Mouse (Mus musculus): ENCODE measurements around the gene Cadm4.

Gene Cadm4

GRCm38 (mm10) chr7:24481474-24482207 is at the start of gene Cadm4:
TSS of gene Cadm4 (plus strand) at chr7:24482023.
- no peak for DNase-seq (ENCODE audit: low read depth)

GRCm38 (mm10) chr7:24435305-24435704 is 46.5 kb upstream of the Cadm4 start:
- no peak for DNase-seq (ENCODE audit: low read depth)

DNA sequence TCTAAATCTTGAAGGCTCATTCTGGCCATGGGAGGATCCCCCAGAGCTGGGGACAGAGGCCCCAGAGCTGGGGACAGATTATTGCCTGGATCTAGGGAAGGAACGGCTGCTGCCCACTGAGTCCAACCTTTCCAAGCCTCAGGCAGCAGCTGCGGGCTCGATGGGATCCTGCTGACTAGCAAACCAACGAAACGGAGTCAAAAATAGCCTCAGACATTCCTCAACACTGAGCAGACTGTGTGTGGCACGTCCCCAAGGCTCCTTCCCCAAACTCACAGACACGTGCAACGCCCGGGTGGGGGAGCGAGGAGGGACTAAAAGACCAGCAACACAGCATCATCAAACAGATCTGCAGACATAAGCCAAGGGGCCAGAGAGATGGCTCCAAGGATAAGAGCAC is 43.8 kb upstream of the Cadm4 start:
- DNase-seq (ENCODE audit: low read depth) = no peak

GRCm38 (mm10) chr7:24439191-24439590 is 42.6 kb upstream of the Cadm4 start:
- no peak for DNase-seq (ENCODE audit: low read depth)

DNA sequence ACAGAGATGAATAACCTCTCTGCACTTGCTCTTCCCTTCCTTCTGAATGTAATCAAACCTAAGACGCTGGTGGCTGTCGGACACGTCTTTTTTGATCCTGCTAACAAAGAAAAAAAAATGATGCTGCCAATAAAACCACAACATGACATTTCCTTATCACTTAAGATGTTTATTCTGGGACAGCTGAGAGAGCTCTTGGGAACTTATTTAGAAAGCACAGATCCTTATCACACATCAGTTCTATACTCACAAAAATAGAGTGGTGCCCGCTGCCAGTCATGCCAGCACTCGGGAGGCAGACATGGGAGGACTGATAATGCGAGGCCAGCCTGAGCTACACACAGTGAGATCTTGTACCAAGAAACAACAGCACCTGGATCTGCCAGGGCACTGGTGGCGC is 41.9 kb upstream of the Cadm4 start:
- peak; percentile 27 for DNase-seq (ENCODE audit: low read depth)

- DNase-seq (ENCODE audit: low read depth) = peak; percentile 90
Observed at GRCm38 (mm10) chr7:24441785-24442184, 40.0 kb upstream of the Cadm4 start.

- DNase-seq (ENCODE audit: low read depth) = peak; percentile 52
Observed at GRCm38 (mm10) chr7:24442313-24442712, 39.5 kb upstream of the Cadm4 start.

- DNase-seq (ENCODE audit: low read depth) = peak; percentile 25
Observed at GRCm38 (mm10) chr7:24445266-24445926, 36.4 kb upstream of the Cadm4 start.

DNA sequence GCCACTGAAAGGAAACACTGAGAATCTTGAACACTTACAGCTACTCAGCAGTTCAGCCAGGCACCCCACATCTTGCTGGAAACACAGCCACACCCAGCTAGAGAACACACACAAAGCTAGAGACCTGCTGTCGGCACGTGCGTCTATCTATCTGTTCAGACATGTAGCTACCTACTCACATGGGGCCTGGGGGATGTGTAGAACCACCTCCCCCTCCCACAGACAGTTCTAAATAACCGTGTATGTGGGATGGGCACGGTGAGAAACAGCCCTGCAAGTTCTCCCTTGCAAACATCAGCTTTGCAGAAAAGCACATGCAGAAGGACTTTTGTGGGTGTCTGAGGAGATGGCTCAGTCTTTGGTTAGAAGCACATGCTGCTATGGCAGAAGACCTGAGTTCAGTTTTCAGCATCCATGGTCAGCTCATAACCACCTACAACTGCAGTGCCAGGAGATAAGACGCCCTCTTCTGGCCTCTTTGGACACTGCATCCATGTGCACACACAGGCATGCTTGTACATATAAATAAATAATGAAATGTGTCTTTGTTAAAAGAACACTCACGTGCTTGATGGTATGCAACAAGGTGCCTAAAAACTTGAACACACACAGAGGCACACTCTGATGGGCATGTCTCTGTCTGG is 35.0 kb upstream of the Cadm4 start:
- no peak for DNase-seq (ENCODE audit: low read depth)

DNA sequence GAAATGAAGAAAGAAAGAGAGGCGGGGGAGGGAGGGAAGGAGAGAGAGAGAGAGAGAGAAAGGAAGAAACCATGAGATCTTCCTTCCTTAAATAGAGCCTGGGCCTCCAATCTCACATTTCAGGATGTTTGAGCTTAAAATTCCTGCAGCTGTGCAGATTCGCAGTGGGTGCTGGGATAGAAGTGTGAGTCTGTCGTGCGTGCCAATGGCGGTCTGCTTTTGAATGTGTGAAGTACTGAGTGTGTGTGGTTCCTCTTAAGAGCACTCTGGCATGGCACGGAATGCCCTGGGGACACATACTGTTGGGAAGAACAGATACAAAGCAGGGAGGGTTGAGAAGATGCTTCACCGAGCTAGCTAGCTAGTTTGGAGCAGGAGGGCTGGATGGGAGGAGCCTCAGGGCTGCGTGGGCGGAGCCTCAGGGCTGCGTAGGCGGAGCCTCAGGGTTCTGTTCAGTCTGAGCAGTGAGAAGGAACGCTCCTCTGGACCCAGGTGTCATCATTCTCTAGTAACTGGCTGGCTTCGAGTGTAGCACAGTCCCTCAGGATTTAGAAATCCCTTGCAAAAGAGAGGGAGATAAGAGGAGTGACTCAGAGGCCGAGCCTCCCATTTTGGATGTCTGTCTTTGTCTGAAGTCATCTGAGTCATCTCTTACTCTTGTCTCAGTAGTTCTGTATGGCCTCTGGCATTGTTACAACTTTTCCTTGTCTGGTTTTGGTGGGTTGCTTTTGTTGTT is 32.9 kb upstream of the Cadm4 start:
- DNase-seq (ENCODE audit: low read depth) = peak; percentile 85

DNA sequence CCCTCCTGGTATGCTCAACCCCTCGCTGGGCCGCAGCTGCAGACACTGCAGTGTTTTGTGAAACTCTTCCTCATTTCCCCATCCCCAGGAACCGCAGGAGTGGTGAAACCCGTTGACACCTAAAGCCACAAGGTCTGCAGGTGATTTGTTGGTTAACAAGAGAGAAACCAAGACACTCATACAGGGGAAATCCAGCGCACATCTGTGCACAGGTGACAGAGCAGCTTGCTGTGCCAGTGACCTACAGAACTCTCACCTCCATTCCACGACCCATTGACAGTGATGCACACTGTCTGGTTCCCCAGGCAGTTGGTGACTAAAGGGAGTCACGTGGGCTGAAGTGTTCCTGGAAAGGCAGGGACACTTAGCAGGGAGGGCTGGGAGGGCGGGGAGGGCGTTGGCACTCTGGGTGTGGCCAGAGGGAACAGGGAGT is 31.2 kb upstream of the Cadm4 start:
- peak; percentile 63 for DNase-seq (ENCODE audit: low read depth)

DNA sequence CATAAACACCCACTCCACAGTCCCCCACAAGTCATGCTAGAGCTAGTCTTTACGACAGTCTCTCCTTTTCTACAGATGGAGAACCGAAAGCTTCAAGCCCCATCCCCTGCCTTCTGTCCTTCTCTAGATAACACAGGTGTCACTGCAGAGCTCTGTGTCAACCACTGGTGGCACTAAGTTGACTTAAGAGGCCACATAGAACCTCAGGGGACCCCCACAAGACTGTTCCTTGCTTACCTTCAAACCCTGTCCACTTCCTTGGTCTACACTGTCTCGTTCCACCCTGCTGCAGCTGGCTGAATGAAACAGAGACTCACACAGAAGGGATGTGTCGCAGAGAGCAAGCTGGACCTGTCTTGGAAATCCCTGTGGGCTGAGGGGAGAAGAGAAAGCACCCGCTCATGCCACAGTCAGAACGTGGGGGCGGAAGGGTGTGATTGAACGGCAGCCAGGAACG is 29.9 kb upstream of the Cadm4 start, which contains the start of gene Irgc1:
Irgc1 (minus strand) TSS at position 443 of the 457 bp plus-strand sequence.
- no peak for DNase-seq (ENCODE audit: low read depth)

GRCm38 (mm10) chr7:24454199-24454598 is 27.6 kb upstream of the Cadm4 start:
- no peak for DNase-seq (ENCODE audit: low read depth)

DNA sequence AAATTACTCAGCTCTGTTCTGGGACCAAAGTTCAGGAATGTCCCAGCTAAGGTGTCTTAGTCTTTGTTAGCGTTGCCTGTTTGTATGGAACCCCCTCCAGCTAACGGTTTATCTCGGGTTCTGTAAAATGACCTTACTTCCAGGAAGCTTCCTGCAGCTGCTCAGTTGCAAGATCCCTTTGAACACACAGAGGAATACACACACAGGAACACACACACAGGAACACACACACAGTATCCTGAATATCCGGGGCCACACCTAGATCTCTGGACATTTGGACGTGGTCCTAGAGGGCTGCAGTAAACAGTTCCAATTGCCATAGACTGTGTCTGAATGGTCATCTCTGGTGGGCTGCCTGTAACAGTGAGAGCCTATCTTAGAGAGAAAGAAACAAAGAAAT is 26.1 kb upstream of the Cadm4 start:
- no peak for DNase-seq (ENCODE audit: low read depth)

- peak; percentile 96 for DNase-seq (ENCODE audit: low read depth)
Observed at GRCm38 (mm10) chr7:24457726-24458370, 24.0 kb upstream of the Cadm4 start.

DNA sequence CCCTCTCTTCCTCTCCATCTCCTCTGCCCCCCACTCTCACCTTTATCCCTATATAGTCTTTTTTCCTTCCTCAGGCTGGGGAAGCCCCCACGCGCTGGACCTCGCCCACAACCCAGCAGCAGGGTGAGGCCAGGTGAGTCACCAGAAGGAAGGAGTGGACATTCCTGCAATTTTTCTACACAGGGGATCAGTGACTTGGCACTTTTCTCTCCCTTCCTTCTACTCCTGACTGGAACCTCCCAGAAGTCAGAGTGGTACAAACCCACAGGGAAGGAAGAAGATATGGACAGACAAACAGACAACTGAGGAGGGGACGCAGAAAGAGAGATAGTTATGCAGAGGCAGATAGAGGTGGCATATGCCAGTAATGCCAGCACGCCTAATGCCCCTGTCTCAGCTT is 22.4 kb upstream of the Cadm4 start:
- no peak for DNase-seq (ENCODE audit: low read depth)

DNA sequence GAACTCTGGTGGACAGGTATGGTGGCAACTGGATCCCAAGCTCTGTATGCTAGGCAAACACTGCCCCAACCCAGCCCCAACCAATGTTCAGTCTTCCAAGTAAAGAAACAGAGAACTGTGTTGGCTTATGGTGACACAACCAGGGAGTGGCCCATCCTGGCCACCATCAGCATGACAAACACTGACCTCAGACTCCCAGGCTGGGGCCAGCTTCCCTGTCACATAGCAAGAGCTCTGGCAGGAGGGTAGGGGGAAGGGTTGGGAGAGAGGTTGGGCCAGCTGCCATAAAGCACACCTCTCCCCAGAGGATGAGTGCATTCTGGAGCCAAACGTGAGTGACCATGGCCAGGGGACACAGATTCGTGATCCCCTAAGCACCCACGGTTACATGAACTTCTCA is 22.0 kb upstream of the Cadm4 start:
- DNase-seq (ENCODE audit: low read depth) = peak; percentile 62

- peak; percentile 68 for DNase-seq (ENCODE audit: low read depth)
Observed at GRCm38 (mm10) chr7:24461376-24462051, 20.3 kb upstream of the Cadm4 start.

DNA sequence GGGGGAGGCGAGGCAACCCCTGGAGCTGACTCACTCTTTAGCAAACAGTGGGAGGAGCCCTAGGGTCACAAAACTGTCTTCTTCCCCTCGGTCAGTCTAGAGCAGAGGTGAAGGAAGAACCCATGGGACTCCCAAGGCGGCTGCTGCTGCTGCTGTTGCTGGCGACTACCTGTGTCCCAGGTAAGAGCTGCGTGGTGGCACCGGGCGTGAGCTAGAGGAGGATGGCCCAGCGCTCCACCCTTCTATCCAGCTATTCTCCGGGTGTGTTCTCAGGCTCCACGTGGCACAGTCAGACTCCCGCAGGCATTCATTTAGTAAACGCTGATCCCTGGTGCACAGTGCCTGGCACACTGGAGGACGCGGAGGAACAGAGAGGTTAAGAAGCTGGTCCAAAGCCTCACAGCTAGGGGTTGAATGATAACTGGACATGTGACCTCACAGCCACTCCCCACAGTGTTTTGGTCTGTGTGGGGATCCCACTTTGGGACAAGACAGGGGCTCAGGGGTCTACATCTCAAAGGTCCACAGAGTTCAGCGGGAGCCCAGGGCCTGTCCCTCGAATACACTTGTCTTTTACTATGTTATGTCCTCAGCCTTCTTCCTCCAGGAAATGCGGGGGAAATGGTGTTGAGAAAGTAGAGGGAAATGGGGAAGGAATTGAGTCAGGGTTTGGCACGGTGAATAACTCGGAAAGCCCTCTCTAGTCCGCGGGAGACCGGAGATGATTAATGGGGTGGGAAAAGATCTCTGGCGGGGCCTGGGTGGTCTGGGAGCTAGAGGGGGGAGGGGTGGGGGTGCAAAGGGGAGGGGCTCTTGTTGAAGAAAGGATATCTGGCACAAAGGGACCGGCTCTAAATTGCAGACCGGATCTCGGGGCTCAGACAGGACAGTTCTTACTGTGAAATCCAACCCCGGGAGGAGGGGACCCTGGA is 19.2 kb upstream of the Cadm4 start, which contains the start of gene Plaur:
Plaur (plus strand) TSS at position 97 of the 932 bp plus-strand sequence.
- peak; percentile 91 for DNase-seq (ENCODE audit: low read depth)

DNA sequence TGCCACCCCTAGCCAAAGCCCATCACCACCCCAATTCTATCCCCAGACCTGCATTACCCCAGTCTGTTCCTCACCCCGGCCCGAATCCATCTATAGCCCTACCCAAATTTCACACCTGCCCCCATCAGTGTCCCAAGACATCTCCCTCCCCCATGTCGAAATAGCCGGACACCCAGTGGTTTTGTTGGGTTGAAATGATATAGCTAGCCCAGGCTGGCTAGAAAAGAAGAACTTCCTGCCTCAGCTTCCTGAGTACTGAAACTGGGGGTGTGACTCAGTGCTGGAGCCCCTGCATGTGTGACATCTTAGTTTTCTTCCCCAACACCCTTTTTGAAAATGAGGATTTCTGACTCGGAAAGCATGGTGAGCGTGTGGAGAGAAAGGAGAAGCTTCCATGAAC is 15.0 kb upstream of the Cadm4 start:
- peak; percentile 85 for DNase-seq (ENCODE audit: low read depth)

All from 416B (cell line).